Mouse (Mus musculus): ENCODE results near the gene Nfkbie.

Nfkbie gene

GRCm38 (mm10) chr17:45559732-45560525 is 4.4 kb downstream of the Nfkbie start:
- DNase-seq (ENCODE audit: low spot score in 2 of 2): no peak

- DNase-seq (ENCODE audit: low spot score in 2 of 2): no peak
Observed at GRCm38 (mm10) chr17:45563216-45563615, 7.7 kb downstream of the Nfkbie start.

DNA sequence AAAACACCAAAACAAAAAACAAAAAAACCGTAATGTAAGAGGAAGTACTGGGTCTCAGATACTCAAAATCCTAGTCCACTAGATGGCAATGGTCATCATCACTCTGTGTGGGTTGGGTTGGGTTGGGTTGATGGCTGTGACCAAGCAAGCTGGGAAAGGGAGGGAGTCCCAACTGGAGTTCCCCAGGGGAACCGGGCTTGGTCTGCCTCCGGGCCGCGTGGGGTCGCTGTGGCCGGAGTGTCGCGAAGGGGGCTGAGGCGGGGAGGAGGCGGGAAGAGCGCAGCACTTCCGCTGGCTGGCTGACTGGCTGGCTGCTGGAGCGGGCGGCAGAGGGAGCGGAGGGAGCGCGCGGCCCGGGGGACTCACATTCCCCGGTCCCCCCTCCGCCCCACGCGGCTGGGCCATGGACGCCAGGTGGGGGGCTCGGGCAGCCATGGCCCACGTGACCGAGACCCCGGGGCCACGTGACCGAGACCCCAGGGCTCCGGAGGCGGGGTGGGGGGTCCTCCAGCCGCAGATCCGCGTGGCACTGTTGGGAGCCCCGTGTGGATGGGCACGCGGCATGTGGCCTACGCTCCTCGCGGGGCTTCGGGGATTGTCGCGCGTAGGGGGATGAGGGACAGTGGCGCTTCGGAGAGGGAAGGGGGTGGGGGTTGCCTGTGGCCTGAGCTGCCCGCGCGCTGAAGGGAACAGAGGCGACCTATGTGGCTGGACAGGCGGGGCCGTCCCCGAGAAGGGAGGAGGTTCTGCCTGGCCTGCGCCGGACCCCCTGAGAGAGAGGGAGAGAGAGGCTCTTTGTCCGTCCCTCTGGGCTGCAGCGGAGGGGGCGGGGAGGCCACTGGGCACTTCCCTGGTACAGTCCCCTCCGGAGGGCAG is 8.4 kb downstream of the Nfkbie start, which contains the start of gene Slc35b2:
Gene Slc35b2, plus strand, starts transcription at position 220 of the 876 bp plus-strand sequence.
- peak; percentile 89 to 94 for DNase-seq (ENCODE audit: low spot score in 2 of 2)

- no peak for DNase-seq (ENCODE audit: low spot score in 2 of 2)
Observed at GRCm38 (mm10) chr17:45564531-45565084, 9.1 kb downstream of the Nfkbie start.

GRCm38 (mm10) chr17:45565103-45565502 is 9.6 kb downstream of the Nfkbie start:
- no peak for DNase-seq (ENCODE audit: low spot score in 2 of 2)

DNA sequence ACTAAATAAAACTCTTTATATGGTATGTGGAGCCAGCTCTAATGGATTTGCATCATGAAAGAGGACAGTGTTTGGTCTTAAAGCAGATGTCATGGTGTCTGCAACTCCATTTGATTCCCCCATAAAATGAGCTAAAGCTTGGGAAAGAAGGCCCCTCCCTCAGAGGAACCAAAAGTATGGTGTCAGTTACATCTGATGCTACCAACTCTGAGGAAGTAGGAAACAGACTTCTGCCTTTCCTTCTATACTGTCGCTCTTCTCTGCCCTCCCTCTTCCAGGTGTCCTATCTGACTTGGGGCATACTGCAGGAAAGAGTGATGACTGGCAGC is 10.5 kb downstream of the Nfkbie start:
- no peak for DNase-seq (ENCODE audit: low spot score in 2 of 2)

DNA sequence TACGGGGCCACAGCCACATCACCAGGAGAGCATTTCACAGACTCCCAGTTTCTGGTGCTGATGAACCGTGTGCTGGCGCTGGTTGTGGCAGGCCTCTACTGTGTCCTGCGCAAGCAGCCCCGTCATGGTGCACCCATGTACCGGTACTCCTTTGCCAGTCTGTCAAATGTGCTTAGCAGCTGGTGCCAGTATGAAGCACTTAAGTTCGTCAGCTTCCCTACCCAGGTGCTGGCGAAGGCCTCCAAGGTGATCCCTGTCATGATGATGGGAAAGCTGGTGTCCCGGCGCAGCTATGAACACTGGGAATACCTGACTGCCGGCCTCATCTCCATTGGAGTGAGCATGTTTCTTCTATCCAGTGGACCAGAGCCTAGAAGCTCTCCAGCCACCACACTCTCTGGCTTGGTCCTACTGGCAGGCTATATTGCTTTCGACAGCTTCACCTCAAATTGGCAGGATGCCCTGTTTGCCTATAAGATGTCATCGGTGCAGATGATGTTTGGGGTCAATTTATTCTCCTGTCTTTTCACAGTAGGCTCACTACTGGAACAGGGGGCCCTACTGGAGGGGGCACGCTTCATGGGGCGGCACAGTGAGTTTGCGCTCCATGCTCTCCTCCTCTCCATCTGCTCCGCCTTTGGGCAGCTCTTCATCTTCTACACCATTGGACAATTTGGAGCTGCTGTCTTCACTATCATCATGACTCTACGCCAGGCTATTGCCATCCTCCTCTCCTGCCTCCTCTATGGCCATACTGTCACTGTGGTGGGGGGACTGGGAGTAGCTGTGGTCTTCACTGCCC is 11.1 kb downstream of the Nfkbie start:
- no peak for DNase-seq (ENCODE audit: low spot score in 2 of 2)

GRCm38 (mm10) chr17:45567162-45567601 is 11.7 kb downstream of the Nfkbie start:
- DNase-seq (ENCODE audit: low spot score in 2 of 2): no peak

DNA sequence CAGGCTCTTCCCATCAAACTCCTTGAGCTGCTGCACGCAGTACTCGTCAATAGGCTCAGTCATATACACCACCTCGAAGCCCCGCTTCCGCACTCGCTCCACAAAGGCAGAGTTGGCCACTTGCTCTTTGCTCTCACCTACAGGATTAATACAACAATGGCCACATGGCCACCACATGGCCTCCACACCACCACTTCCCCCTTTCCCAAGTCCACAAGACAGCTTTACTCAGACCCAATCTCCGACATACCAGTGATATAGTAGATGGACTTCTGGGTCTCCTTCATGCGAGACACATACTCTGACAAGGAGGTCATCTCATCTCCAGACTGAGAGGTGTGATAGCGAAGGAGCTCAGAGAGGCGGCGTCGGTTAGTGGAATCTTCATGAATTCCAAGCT is 13.5 kb downstream of the Nfkbie start:
- no peak for DNase-seq (ENCODE audit: low spot score in 2 of 2)

DNA sequence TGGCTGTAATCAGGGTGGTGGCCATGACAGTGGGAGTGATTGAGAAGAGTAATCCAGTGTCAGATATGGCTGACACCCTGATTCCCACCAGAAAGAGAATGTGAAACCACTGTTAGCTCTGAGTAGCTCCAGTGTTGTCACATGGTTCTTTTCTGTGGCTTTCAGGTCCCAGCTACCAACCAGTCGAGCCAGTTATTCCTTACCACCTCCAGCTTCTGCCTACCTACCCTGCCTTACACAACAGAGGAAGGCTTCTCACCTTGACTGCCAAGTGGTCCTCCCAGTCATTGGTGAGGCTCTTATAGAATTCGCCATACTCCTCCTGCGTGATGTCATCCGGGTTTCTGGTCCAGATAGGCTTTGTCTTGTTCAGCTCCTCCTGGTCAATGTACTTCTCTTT is 14.5 kb downstream of the Nfkbie start:
- no peak for DNase-seq (ENCODE audit: low spot score in 2 of 2)

DNA sequence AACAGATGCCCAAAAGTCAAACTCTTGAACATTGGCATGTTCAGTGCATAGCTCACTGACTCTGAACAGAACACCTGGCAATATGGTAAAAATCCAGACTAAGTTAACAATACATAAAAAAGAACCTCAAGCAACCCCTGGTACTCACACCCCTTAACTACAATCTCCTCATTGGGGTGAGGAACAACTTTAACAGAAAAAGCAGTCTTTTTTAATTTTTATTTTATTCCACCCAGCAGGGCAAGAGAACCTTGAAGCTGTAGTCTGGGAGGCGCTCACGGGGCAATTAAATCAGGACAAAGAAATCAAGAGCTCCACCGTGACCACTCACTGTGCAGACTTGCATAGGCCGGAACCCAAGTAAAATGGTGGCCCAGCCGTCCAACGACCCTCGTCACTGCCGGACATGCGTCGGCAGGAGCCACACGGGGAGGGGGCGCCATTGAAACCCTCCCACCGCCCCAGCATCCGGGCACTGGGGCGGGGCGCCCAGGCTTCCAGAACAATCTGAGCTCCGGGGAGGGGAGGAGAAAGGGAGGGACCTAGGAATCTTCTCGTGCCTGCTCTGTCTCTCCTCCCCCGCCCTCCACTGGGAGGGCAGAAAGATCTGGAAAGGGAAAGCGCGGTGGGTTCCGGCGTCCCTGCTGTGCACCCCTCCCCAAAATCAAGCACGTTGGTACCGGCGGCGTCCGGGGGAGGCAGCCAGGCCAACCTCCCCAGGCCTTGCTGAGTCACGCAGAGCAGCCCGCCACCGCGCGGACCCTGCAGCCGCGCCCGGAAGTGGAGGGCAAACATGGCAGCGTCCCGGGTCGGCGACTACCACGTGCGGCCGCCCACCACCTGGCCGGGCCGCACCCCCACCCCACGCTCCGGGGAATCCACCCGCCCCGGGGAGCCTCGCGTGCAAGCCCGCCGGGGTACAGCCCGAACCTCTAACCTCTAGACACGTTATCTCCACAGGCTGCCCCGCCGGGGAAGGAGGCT is 16.9 kb downstream of the Nfkbie start:
- DNase-seq (ENCODE audit: low spot score in 2 of 2): peak; percentile 66 to 70

GRCm38 (mm10) chr17:45573087-45573779 is 17.7 kb downstream of the Nfkbie start, which contains the start of gene Hsp90ab1:
TSS of gene Hsp90ab1 (minus strand) at chr17:45573271.
- DNase-seq (ENCODE audit: low spot score in 2 of 2): peak; percentile 99

GRCm38 (mm10) chr17:45573780-45574123 is 18.2 kb downstream of the Nfkbie start:
- DNase-seq (ENCODE audit: low spot score in 2 of 2): peak; percentile 96 to 97

- peak; percentile 51 to 70 for DNase-seq (ENCODE audit: low spot score in 2 of 2)
Observed at GRCm38 (mm10) chr17:45574129-45574761, 18.7 kb downstream of the Nfkbie start.

DNA sequence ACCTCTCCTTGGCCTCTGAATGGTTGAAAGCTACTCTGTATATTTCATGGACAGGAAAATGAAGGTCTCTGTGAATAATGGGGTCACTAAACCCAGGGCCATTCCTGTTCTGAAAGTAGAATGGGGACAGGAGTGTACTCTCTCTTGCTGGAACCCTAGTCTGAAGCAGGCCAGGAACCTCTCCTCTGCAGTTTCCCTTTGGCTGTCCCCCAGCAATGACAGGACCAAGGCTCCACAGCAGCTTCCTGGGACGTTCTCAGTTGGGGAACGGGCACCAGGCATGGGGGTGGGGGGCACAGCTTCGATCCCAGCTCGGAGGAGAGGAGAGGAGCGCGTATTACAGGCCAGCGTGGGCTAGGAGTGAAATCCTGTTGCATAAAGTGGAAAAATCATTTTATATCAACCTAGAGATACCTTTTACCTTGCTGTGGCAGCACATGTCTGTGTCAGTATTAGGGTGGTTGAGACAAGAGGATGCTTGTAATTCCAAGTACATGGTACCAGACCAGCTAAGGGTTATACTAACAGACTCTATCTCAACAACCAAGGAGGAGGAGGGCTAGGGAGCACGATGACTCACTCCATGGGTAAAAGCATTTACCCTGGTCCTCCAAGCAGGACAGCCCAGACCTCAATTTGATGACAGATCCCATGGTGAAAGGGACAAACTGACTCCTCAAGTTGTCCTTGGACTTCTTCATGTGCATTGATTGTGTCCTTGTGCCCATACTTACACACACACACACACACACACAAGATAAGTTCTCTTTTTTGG is 19.8 kb downstream of the Nfkbie start:
- no peak for DNase-seq (ENCODE audit: low spot score in 2 of 2)

- peak in 1 of 2 experiments; percentile 57 for DNase-seq (ENCODE audit: low spot score in 2 of 2)
Observed at GRCm38 (mm10) chr17:45578242-45578641, 22.7 kb downstream of the Nfkbie start.

DNA sequence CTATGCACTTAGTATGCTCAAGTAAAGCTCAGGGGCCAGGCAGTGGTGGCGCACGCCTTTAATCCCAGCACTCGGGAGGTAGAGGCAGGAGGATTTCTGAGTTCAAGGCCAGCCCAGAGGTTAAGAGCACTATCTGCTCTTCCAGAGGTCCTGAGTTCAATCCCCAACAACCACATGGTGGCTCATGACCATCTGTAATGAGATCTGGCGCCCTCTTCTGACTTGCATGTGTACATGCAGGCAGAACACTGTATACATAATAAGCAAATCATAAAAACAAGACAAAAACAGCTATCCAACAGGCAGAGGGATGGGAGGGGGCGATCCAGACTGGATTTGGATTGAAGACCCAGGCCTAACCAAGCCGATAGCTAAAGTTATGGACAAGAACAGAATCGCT is 23.3 kb downstream of the Nfkbie start:
- DNase-seq (ENCODE audit: low spot score in 2 of 2): no peak

DNA sequence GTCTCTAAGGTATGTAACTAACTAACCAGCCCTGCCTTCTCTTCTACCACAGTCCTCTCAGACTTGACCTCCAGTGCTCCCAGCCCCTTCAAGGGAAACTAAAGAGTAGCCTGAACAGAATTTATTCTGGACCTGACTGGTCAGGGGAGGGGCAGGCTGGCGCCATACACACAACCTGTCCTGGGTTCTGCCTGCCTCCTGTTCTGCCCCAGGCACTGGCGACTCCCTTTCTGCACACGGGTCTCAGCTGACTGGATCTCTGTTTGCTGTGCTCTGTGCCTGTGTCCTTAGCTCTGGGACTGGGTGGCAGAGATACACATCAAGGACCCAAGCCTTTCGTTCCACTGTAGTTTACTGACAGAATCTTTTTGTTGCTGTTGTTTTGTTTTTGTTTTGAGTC is 24.1 kb downstream of the Nfkbie start:
- DNase-seq (ENCODE audit: low spot score in 2 of 2): no peak

Data from urinary bladder, postnatal 36 days (tissue).